Mouse (Mus musculus) gastrocnemius, postnatal 36 days (tissue): ENCODE measurements around the gene Ralgps1. TPM values are rescaled to one million over a fixed set of nuclear protein-coding genes. Genes with fewer than 3 reads are reported as not detected.

Experiments used
- DNase-seq, 2 experiments: peaks; one replicate each; pipeline ENCODE4 v3.0.0; 2022
- intact Hi-C: fragments of 180-260 bp; cut with DNase I; formaldehyde crosslinking; loops from one replicate; pipeline ENCODE4 v1.15.1; 2025
- total RNA-seq, 2 experiments: library from RNA; stranded (reverse); gene quantifications; 2 replicates each; pipeline ENCODE4 v1.2.3; 2021

Ralgps1 gene
- total RNA-seq, 2 experiments from 2014 or later: 2.3 TPM

GRCm38 (mm10) chr2:33292057-33292456, 79.2 kb downstream of the Ralgps1 start:
- no peak for DNase-seq

GRCm38 (mm10) chr2:33290491-33290890, 80.8 kb downstream of the Ralgps1 start:
- no peak for DNase-seq
- intact Hi-C loops: no loop called here

More at GRCm38 (mm10) chr2:33292057-33292456, 79.2 kb downstream of the Ralgps1 start:
- intact Hi-C loops: no loop called here

- no peak for DNase-seq
- intact Hi-C loops: no loop called here
Observed at GRCm38 (mm10) chr2:33288837-33289236, 82.4 kb downstream of the Ralgps1 start.

- DNase-seq: no peak
- intact Hi-C loops: no loop called here
Observed at GRCm38 (mm10) chr2:33283674-33284073, 87.6 kb downstream of the Ralgps1 start.

GRCm38 (mm10) chr2:33282877-33283276, 88.4 kb downstream of the Ralgps1 start:
- peak; percentile 72 to 77 for DNase-seq
- intact Hi-C loops: no loop called here

- DNase-seq: no peak
- intact Hi-C loops: no loop called here
Observed at GRCm38 (mm10) chr2:33281807-33282206, 89.5 kb downstream of the Ralgps1 start.

GRCm38 (mm10) chr2:33280525-33280924, 90.8 kb downstream of the Ralgps1 start:
- intact Hi-C loops: no loop called here
- no peak for DNase-seq

GRCm38 (mm10) chr2:33279758-33280157, 91.5 kb downstream of the Ralgps1 start:
- DNase-seq: no peak
- intact Hi-C loops: no loop called here

GRCm38 (mm10) chr2:33274719-33275490, 96.4 kb downstream of the Ralgps1 start:
- intact Hi-C loops: no loop called here

GRCm38 (mm10) chr2:33272665-33273439, 98.4 kb downstream of the Ralgps1 start:
- DNase-seq: no peak
- intact Hi-C loops: no loop called here

More at GRCm38 (mm10) chr2:33274719-33275490, 96.4 kb downstream of the Ralgps1 start:
- peak in 1 of 2 experiments; percentile 42 for DNase-seq

- DNase-seq: no peak
- intact Hi-C loops: no loop called here
Observed at GRCm38 (mm10) chr2:33271511-33271910, 99.8 kb downstream of the Ralgps1 start.

GRCm38 (mm10) chr2:33270569-33270968, 100.7 kb downstream of the Ralgps1 start:
- DNase-seq: no peak
- intact Hi-C loops: no loop called here

GRCm38 (mm10) chr2:33269132-33269493, 102.2 kb downstream of the Ralgps1 start:
- intact Hi-C loops: no loop called here
- no peak for DNase-seq

- intact Hi-C loops: no loop called here
- DNase-seq: no peak
Observed at GRCm38 (mm10) chr2:33268384-33269131, 102.7 kb downstream of the Ralgps1 start.

- DNase-seq: no peak
- intact Hi-C loops: no loop called here
Observed at GRCm38 (mm10) chr2:33267075-33267474, 104.2 kb downstream of the Ralgps1 start.

- intact Hi-C loops: no loop called here
- no peak for DNase-seq
Observed at GRCm38 (mm10) chr2:33265793-33266192, 105.5 kb downstream of the Ralgps1 start.

- DNase-seq: no peak
- intact Hi-C loops: no loop called here
Observed at GRCm38 (mm10) chr2:33261475-33261874, 109.8 kb downstream of the Ralgps1 start.

GRCm38 (mm10) chr2:33260772-33261171, 110.5 kb downstream of the Ralgps1 start:
- no peak for DNase-seq
- intact Hi-C loops: no loop called here

GRCm38 (mm10) chr2:33256769-33257537, 114.3 kb downstream of the Ralgps1 start:
- intact Hi-C loops: no loop called here
- DNase-seq: peak in 1 of 2 experiments; percentile 45

- intact Hi-C loops: no loop called here
Observed at GRCm38 (mm10) chr2:33254318-33254985, 116.8 kb downstream of the Ralgps1 start.

More at GRCm38 (mm10) chr2:33254318-33254985, 116.8 kb downstream of the Ralgps1 start:
- peak in 1 of 2 experiments; percentile 33 for DNase-seq
